Mouse (Mus musculus): ENCODE measurements around the gene Hectd4.
A peak's percentile ranks its signal among the peaks of the same experiment; 100 is the strongest.
"Not testable (repeated sequence)": the region's sequence is repeated elsewhere in the genome, so short reads cannot be mapped to it uniquely, and the experiment has no call there.

Gene Hectd4

DNA sequence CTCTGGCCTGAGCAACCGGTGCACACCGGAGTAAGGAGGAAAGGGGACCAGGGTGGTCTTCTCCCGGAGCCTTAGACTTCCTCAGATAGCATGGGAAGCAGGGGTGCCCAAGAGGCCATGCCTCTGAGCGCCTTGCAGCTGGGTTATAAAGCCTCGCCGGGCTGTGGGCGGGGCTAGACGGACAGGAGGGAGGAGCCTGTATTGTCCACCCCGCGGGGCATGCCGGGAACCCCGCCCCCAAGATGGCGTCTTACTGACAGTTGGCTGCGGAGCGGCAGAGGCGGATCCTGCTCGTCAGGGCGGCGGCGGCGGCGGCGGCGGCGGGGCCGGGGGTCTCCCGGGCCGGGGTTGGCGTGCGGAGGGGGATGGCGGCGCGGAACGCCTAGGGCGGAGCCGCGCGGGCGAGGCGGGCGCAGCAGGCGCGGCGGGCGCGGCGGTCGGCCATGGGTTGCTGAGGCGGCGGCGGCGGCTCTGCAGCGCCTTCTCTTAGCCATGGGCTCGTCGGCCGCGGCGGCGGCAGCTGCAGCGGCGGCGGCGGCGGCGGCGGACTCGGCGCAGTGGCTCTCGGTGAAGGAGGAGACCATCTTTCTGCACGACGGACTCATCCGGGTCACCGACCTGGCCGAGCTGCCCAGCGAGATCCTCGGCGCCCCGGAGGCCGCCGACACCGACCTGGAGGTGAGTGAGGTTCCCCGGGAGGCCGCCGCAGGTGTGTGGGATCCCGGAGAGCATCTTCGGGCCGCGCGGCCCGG lies at the start of gene Hectd4:
Gene Hectd4, plus strand, starts transcription at position 240 of the 752 bp plus-strand sequence.
- DNase-seq (ENCODE audit: low spot score): peak; percentile 95

DNA sequence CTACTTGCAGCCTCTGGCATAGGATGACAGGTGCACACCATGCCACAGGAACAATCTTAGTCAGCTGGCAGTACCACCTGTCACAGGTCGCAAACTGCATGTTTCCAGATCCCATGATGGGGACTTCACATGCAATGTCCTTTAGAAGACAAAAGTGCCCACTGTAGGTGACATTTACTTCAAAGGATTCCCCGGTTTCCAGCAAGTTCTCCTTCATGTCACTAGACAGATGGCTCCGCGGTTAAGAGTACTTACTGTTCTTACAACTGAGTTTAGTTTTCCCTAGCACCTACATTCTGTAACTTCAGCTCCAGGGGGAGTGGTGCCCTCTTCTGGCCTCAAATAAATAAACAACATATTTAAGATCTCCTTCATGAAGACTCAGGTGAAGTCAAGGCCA lies 47.2 kb upstream of the Hectd4 start:
- DNase-seq (ENCODE audit: low spot score): no peak

DNA sequence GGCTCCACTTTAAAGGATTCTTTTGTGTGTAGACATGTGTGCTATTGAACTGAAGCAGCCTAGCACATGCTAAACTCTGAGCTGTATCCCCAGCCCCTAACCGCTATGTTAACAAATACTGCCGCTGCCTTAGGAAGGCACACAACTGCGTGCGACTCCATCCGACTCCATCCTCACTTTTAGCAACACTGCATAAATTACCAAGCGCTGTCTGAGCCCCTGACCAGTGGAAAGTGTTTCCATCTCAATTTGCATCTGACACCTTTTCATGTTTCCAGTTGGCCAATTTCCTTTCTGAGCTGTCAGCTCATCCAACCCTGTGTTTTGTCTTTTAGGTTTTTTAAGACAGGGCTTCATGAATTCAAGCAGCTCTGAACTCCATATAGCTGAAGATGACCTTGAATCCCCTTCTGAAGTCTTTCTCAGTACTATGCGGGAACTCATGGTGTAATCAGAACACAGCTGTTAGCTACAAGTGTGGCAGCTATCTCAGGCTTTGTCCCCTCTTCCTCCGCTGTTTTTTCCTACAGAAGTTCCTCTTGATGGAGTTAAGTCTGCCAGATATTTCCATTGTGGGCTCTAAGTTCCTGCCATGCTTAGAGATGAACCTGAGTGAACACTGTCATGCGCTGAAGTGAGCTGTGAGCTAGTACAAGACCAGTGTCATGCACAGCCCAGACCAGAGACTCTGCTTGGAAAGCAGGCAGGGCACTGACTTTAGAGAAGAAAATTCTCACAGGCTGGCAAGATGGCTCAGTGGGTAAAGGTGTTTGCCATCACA lies 40.8 kb upstream of the Hectd4 start:
- DNase-seq (ENCODE audit: low spot score): no peak

DNA sequence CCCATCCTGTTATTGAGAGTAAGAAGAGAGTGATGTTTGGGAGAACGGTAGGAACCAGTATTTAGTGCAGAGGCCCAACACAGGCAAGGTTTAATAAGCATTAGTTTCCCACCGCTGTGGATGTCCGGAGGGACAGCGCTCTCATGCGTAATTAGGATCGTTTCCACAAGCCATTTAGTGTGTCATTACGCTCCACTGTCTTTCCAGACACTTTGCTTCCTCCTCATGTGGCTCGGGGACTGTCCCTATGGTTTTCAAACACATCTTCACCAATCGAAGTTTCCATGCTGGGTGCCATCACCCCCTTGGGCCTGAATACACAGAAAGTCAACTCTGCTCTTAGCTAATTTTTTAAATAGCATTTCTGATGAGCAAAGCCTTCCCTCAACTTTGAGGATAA lies 36.8 kb upstream of the Hectd4 start:
- DNase-seq (ENCODE audit: low spot score): no peak

DNA sequence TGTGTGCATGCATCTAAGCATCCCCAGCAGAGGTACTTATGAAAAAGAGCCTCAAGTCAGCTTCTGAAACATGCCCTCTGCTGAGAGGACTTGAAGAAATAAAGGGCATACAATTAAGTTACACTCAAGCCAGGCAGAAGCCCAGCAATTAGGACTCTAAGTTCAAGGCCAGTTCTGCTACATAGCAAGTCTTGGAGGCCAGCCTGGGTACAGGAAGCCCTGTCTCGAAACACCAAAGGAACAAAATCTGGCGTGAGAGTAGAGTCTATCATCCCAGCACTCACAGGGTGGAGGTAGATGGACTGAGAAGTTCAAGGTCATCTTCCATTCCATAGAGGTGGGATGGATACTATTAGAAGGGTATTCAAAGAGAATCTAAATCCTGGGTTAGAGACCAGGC lies 35.6 kb upstream of the Hectd4 start:
- DNase-seq (ENCODE audit: low spot score): no peak

DNA sequence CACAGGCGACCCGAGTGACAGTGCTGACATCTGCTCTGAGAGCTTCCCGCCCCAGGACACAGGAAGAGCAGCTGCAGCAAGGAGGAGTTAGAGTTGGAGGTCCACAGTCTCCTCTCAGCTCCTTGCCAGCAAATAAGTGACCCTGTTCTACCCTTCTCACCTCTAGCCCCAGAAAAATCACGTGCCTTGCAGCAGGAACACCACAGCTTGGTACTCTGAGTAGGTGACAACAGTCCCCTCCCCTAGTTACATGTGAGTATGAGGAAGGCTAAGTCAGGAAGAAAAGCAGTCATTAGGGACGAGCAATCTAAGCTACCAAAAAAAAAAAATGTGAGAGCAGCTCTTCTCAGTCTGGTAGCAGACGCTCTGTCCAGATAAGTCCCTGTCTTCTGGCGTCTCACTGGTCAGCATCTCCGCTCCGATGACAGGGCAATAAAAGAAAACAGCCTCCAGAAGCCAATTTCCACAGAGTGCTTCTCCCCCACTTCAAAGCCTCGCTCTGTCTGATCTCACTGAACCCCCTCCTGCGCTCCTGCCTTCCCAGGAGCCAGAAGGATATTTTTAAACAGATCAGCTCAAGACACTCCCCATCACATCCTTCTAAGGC lies 35.0 kb upstream of the Hectd4 start:
- DNase-seq (ENCODE audit: low spot score): no peak

DNA sequence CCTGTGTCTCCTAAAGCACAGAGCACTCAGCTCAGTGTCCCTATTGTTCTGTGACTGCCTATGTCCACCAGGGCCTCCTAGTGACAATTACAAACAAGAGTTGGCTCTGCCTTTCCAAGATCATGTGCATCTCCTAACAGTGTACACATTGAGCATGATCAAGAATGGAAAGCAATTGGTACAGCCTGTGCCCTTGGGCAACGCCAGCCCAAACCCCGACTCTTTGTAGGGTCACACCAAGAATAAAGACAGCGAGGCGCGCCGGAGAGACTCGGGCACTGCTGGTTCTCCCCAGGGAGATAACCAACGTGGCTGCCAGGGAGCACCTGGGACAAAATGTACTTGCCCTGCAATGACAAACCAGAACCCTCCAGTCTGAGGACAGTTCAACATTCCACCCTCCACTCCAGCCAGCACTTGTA lies 32.4 kb upstream of the Hectd4 start:
- no peak for DNase-seq (ENCODE audit: low spot score)

DNA sequence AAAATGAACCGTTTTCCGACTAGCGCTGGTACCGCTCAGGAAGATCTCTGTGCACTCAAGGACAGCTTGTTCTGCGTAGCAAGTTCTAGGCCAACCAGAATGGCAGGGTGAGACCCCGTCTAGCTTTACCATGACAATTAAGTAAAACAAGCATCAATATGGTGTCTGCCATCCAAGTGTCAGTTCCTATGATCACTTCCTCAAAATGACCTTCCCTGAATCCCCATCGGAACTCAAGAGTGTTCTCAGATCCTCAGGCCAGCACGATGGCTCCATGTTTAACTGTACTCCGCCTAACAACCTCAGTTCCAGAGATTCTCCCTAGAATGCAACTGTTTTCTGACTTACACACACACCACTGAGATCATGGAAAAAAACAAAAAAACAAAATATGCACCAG lies 31.8 kb upstream of the Hectd4 start:
- no peak for DNase-seq (ENCODE audit: low spot score)

DNA sequence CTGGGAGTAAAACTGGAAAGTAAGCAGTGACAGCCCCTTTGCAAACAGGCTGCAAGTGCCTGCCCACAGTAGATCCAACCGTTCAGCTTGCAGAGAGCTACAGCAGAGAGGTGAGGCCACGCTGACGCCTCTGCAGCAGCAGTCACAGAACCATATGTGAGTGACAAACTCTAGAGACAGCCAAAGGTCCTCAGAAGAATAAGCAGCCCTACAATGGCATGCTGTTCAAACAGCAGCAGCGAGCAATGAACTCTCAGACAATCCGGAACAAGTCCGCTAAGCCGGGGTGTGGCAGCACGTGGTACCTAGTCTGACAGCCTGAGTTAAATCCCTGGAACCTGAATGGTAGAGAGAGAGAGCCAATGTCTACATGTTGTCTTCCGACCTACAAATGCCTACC lies 30.8 kb upstream of the Hectd4 start:
- DNase-seq (ENCODE audit: low spot score): no peak

DNA sequence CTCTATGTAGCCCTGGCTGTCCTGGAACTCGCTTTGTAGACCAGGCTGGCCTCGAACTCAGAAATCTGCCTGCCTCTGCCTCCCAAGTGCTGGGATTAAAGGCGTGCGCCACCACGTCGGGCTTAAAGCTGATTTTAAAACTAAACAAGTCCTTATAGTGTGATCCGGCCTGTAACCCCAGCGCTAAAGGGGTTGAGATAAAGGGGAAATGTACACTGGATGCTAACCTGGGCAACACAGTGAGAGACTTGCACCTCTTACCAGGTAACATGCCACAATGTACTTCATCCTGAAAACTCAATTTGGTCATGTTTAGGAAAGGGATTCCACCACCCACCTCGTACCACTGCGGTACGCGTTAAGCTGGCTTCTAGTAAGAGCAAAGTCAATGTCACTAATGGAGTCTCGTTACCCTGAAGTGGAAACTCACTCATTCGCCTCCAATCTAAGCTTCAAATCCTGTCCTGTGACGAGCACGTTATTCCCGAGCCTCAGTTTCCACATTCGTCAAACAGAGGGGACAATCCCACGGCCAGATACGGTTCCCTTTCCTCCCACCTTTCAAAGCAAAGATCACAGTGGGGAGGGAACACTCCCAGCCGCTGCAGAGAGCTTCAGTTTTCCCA lies 29.7 kb upstream of the Hectd4 start:
- peak; percentile 11 for DNase-seq (ENCODE audit: low spot score)

DNA sequence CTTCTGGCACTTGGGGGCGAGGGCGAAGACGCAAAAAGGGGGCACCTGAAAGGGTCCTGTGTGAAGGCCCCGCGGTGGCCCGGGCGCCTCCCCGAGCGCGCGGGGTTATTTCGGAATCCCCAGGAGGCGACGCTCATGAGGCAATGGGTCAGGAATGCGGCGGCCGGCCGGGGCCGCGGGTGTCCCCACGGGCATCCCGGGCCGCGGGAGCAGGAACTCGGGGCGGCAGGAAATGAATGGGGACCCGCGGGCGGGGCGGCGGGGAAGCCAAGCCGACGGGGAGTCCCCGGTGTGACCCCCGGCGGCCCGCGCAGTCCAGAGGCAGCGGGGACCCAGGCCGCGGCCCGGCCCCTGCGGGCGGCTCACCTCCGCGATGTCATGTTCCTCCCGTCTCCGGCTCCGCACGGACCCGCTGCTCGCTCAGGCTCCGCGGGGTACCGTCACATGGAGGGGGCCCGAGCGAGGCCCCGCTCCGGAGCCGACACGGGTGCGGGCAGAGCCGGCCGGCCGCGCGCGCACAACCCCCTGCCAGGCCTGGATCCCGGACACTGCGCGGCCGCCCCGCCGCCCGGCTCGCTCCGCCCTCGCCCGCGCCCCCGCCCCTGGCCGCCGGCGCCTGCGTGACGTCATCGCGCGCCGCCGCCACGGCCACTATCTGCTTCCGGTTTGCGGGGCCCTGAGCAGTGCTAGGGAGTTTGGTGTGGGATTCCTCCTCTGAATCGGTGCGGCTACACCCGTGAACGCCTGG lies 29.0 kb upstream of the Hectd4 start, which contains the start of gene Ptpn11:
Gene Ptpn11, minus strand, starts transcription at position 562 of the 748 bp plus-strand sequence.
- DNase-seq (ENCODE audit: low spot score): peak; percentile 70

DNA sequence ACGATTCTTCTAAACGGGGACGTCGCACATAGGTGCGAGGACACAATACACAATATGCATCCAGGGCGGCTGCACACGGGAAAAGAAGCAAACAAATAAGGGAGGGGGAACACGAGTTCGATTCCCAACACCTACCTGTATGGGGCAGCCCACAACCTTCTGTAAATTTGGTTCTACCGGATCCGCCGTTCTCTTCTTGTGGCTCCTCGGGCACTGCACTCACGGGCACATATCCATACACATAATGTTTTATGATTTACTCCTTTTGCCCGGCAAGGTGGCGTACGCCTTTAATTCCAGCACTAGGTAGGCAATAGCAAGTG lies 28.5 kb upstream of the Hectd4 start:
- DNase-seq (ENCODE audit: low spot score): no peak

DNA sequence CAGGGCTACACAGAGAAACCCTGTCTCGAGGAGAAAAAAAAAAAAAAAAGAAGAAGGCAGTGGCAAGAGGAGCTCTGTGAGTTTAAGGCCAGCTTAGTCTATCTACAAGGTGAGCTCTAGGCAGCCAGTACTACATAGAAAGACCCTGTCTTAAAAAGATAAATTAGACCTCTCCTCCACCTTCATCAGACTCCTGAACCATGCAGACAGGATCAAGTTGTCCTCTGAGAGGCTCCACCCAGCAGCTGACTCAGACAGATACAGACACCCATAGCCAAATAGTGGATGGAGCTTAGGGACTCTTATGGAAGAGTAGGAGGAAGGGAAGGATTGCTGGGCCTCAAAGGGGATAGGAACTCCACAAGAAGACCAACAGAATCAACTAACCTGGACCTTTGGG lies 25.8 kb upstream of the Hectd4 start:
- no peak for DNase-seq (ENCODE audit: low spot score)

DNA sequence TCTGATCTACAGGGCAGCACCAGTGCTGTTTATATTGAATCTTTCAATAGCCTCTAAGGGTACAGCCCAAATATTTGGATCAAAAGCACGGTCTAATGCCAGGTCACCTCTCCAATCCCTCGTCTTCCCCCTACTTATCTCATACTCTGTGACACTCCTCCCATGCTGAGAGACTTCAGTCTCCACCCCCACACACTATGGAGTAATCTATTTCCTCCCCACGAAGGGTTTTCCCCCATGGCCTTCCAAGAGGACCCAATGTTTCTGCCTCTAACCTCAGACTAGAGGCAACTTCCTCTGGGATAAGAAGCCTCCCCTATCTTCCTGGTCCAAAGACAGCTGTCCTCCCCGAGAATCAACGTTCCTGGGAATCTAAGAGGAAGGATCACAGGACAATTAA lies 23.3 kb upstream of the Hectd4 start:
- DNase-seq (ENCODE audit: low spot score): no peak

DNA sequence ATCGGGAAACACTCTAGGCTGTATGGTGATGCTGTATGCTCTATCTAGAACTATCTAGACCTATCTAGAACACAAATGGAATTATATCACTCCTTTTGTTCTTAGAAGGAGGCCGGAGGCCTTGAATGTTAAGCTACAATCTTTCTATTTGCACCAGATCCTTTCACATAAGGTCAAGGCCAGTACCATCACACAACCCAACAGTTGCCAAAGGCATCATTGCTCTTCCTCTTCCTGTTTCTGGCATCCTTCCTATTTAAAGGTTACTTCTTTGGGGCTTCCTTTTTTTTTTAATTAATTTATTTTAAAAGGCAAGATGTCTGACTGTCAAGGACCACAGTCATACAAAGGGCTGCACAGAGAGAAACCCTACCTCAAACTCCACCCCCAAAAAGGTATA lies 22.7 kb upstream of the Hectd4 start:
- no peak for DNase-seq (ENCODE audit: low spot score)

DNA sequence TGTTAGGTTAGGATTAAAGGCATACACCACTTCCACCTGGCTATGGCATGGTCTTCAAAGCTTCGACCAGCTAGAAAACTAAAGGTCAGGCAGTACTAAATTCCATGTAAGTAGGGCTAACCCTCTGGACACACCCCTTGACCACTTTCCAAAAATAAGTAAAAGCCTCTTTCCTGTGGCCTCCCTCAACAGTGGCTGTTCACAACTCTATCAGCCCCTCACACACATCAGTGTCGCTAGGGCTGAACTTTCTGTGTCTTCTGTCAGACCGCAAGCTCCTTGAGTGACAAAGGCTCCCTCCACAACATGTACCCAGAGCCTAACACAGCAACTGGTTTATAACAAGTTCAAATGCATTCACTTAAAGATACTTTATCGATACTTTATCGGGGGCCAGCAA lies 21.6 kb upstream of the Hectd4 start:
- DNase-seq (ENCODE audit: low spot score): no peak

DNA sequence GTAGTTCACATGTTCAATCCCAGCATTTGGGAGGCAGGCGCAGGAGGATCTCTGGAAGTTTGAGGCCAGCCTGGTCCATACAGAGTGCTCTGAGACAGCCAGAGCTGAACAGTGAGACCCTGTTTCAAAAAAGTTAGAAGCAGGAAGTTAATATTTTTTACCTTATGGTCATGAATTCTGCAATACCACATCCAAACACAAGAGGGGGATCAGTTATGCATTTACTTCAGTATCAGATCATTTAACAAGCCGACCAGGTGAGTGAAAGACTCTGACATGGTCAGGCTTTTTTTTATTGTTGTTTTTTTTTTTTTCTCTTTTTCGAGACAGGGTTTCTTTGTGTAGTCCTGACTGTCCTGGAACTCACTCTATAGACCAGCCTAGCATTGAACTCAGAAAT lies 18.3 kb upstream of the Hectd4 start:
- no peak for DNase-seq (ENCODE audit: low spot score)

DNA sequence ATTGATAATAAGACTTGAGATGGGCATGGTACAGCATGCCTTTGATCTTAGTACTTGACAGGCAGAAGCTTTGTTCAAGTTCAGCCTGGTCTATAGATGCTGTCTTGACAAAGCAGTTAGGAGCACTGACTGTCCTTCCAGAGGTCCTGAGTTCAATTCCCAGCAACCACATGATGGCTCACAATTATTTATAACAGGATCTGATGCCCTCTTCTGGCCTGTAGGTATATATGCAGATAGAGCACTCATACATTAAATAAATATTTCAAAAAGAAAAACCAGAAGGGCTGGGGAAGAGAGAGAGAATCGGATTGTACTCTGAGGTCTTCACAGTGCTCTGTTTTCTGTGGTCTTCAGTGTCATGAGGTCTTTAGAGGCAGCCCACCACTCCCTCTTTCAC lies 17.6 kb upstream of the Hectd4 start:
- no peak for DNase-seq (ENCODE audit: low spot score)

DNA sequence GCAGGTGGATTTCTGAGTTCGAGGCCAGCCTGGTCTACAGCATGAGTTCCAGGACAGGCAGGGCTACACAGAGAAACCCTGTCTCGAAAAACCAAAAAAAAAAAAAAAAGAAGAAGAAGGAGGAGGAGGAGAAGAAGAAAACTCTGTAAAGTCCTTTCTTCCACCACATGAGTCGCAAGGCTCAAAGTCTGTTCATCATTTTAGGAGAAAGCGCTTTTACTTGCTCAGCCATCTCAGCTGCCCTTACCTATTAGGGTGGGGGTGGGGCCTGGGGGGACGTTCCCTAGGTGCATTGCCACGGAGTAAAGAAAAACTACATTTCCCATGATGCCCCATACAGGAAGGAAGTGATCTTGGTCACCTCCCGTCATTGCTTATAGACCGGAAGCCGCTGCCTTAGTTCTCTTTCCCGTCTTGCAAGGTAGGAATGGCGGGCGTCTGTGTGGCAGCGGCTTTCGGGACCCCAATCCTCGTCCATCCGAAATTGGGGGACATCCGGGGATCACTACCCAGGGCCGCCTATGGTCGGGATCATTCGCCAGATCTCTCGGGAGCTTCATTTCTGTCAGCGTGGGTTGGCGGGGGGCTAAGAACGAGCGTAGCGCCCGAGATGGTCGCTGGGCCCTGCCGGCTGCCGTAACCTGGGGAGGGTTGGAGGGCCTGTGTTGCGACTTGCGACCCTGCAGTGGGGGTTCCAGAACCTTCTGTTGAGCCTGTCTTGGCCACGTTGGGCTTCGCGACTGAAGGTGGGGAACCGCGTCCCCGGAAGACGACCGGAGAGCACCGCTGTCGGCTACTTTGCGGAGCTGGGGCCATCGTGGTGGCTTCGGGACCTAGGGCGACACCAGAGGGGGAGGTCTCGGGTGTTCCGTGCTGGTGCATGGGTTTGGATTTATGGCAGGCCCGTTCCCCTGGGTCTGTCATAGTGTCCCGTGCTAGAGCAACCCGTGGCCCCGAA lies 15.6 kb upstream of the Hectd4 start, which contains the start of gene Rpl6:
Gene Rpl6, plus strand, starts transcription at position 350 of the 958 bp plus-strand sequence.
- peak; percentile 71 for DNase-seq (ENCODE audit: low spot score)

DNA sequence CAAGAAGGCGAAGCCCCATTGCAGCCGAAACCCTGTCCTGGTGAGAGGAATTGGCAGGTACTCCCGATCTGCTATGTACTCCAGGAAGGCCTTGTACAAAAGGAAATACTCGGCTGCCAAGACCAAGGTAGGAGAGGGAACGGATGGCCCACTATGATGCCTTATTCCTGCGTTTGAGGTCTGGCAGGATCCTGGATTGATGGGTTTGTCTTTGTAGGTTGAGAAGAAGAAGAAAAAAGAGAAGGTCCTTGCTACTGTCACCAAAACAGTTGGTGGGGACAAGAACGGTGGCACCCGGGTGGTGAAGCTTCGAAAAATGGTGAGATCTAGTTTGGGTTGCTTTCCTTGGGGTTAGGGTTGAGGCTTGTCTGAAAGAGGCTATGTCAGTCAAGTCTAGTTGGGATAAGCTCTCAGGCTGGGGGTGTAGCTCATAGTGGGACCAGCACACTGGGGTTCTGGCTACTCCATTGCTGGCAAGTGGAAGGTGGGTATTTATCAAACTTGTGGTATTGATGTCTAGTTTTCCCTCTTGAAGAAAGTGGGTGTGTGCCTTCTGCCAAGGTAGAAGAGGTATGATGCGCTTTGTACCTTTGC lies 14.4 kb upstream of the Hectd4 start:
- DNase-seq (ENCODE audit: low spot score): not testable (repeated sequence)

Data from ovary, postnatal 10 days (tissue).